Mouse (Mus musculus) bone marrow, adult 2 months (tissue): ENCODE measurements around the gene Lcp1.

Source experiments
- CTCF ChIP-seq: fragments of 200-500 bp; IDR thresholded peaks from 2 replicates; pipeline ENCODE4 v1.5.1; 2011; ENCODE audit warnings: low read length, control low read depth; ENCODE audit not compliant: control insufficient read depth, insufficient read depth
- POLR2A ChIP-seq: fragments of 200-500 bp; IDR thresholded peaks from 2 replicates; pipeline ENCODE4 v1.6.1; 2011; ENCODE audit warnings: low read depth, mild to moderate bottlenecking, control low read depth, low read length, borderline replicate concordance; ENCODE audit not compliant: control insufficient read depth

GRCm38 (mm10) chr14:75130501-75131318 is at the start of gene Lcp1, which contains the start of gene Lrrc63:
- TF ChIP-seq CTCF (no peak), POLR2A (peak; percentile 72; the same call in 1 of the 2 replicates)
